Mouse (Mus musculus): ENCODE results near the gene Snd1. TPM values are rescaled to one million over a fixed set of nuclear protein-coding genes. Genes with fewer than 3 reads are reported as not detected.

Snd1 gene
- total and polyA plus RNA-seq, 3 experiments: 83.7 to 377 (median 210) TPM

GRCm38 (mm10) chr6:28717845-28718237 is 242.9 kb downstream of the Snd1 start:
- Histone ChIP-seq H3K27me3 (replicated peaks) (no peaks in the 10 kb centered on the region), H3K4me2 (ENCODE audit: insufficient read depth, low read depth, poor library complexity, severe bottlenecking) (no peak overlapping the region), H3K36me3 (replicated peaks in 1 of 2; ENCODE audit: control insufficient read depth in 1 of 2, insufficient read depth in 1 of 2, low read length in 1 of 2) (peaks cover 7 to 57% of the 10 kb centered on the region in 2 experiments), H3K9me3 (replicated peaks; ENCODE audit: low read length) (no peaks in the 10 kb centered on the region), H3K27ac (ENCODE audit: insufficient read depth, low read depth) (no peak overlapping the region), H3K79me2 (replicated peaks; ENCODE audit: control insufficient read depth, extremely low read depth, insufficient read depth, poor library complexity, severe bottlenecking) (no peaks in the 10 kb centered on the region; the same call in 1 of the 2 replicates), H3K4me1 (ENCODE audit: control insufficient read depth in 1 of 2, insufficient read depth in 2 of 2) (peaks cover 8 to 71% of the 10 kb centered on the region in 2 experiments), H3K9ac (ENCODE audit: insufficient read depth, low read depth) (no peak overlapping the region), H3K4me3 (replicated peaks in 1 of 3; ENCODE audit: low read depth in 2 of 3, low read length in 2 of 3, poor library complexity in 1 of 3) (no peak overlapping the region)
- DNase-seq (ENCODE audit: extremely low read depth): no peak
- dilution Hi-C loops (cut with MboI; ENCODE audit: extremely low pct_ligation_motif_present, extremely low pct_unique_long_range_greater_than_20kb, low sequenced_read_pairs) (no loop called here), in situ Hi-C loops (cut with MboI; ENCODE audit: low pct_ligation_motif_present, low pct_unique_long_range_greater_than_20kb, low sequenced_read_pairs) (no loop called here)
- no peak for TF ChIP-seq MAX (IDR thresholded peaks at IDR 0.05; ENCODE audit: low read length)
- TF ChIP-seq ZNF384 (IDR thresholded peaks at IDR 0.05; ENCODE audit: low read depth, low read length): no peak
- TF ChIP-seq EP300 (IDR thresholded peaks at IDR 0.05; ENCODE audit: low read length): no peak
- no peak for TF ChIP-seq USF2 (conservative IDR thresholded peaks at IDR 0.05; ENCODE audit: low read depth, low read length)
- TF ChIP-seq GABPA (IDR thresholded peaks at IDR 0.05; ENCODE audit: insufficient replicate concordance, low read depth, low read length): no peak
- no peak for TF ChIP-seq USF1 (IDR thresholded peaks at IDR 0.05; ENCODE audit: low read depth, low read length)
- no peak for TF ChIP-seq ZKSCAN1 (IDR thresholded peaks at IDR 0.05; ENCODE audit: borderline replicate concordance, low read depth, low read length)
- no peak for TF ChIP-seq RCOR1 (conservative IDR thresholded peaks at IDR 0.05; ENCODE audit: low read depth, low read length)
- TF ChIP-seq E2F4 (IDR thresholded peaks at IDR 0.05; ENCODE audit: insufficient replicate concordance, low read depth, low read length): no peak
- TF ChIP-seq MAZ (IDR thresholded peaks at IDR 0.05; ENCODE audit: low read depth, low read length): no peak
- no peak for TF ChIP-seq JUN (IDR thresholded peaks at IDR 0.05; ENCODE audit: insufficient read depth, low read depth, low read length)
- no peak for TF ChIP-seq MAFK (IDR thresholded peaks at IDR 0.05; ENCODE audit: insufficient replicate concordance, low read length)
- no peak for TF ChIP-seq POLR2AphosphoS2 (IDR thresholded peaks at IDR 0.05; ENCODE audit: low read depth, low read length)
- no peak for TF ChIP-seq CTCF (conservative IDR thresholded peaks at IDR 0.05 in 1 of 2, IDR thresholded peaks at IDR 0.05 in 1 of 2; ENCODE audit: low read depth in 2 of 2, low read length in 2 of 2)
- TF ChIP-seq ELF1 (IDR thresholded peaks at IDR 0.05; ENCODE audit: low read depth, low read length): no peak
- TF ChIP-seq ZC3H11A (IDR thresholded peaks at IDR 0.05; ENCODE audit: low read depth, low read length): no peak

GRCm38 (mm10) chr6:28720391-28721171 is 245.6 kb downstream of the Snd1 start:
- peaks cover 2% of the 10 kb centered on the region; the same call in 1 of the 2 replicates for H3K79me2 ChIP-seq (replicated peaks; ENCODE audit: control insufficient read depth, extremely low read depth, insufficient read depth, poor library complexity, severe bottlenecking)
- TF ChIP-seq E2F4 (IDR thresholded peaks at IDR 0.05; ENCODE audit: insufficient replicate concordance, low read depth, low read length) (no peak), CHD1 (IDR thresholded peaks at IDR 0.05; ENCODE audit: low read depth, low read length) (no peak), NELFE (IDR thresholded peaks at IDR 0.05; ENCODE audit: low read depth, low read length) (no peak), MAX (IDR thresholded peaks at IDR 0.05; ENCODE audit: low read length) (no peak), ZNF384 (IDR thresholded peaks at IDR 0.05; ENCODE audit: low read depth, low read length) (no peak), ETS1 (conservative IDR thresholded peaks at IDR 0.05; ENCODE audit: low read depth, low read length) (no peak), ZC3H11A (IDR thresholded peaks at IDR 0.05; ENCODE audit: low read depth, low read length) (no peak), USF1 (IDR thresholded peaks at IDR 0.05; ENCODE audit: low read depth, low read length) (no peak), PAX5 (IDR thresholded peaks at IDR 0.05; ENCODE audit: low read length) (no peak), HCFC1 (IDR thresholded peaks at IDR 0.05; ENCODE audit: low read depth, low read length) (no peak), CHD2 (IDR thresholded peaks at IDR 0.05; ENCODE audit: low read length) (no peak), GABPA (IDR thresholded peaks at IDR 0.05; ENCODE audit: insufficient replicate concordance, low read depth, low read length) (no peak), IRF4 (IDR thresholded peaks at IDR 0.05; ENCODE audit: low read depth, low read length) (no peak)
- peaks cover 7 to 57% of the 10 kb centered on the region in 2 experiments for H3K4me1 ChIP-seq (ENCODE audit: control insufficient read depth in 1 of 2, insufficient read depth in 2 of 2)
- no peak overlapping the region for H3K4me3 ChIP-seq (replicated peaks in 1 of 3; ENCODE audit: low read depth in 2 of 3, low read length in 2 of 3, poor library complexity in 1 of 3)
- no peak for DNase-seq (ENCODE audit: extremely low read depth)
- H3K36me3 ChIP-seq (replicated peaks in 1 of 2; ENCODE audit: control insufficient read depth in 1 of 2, insufficient read depth in 1 of 2, low read length in 1 of 2): peaks cover 11 to 61% of the 10 kb centered on the region in 2 experiments
- H3K9me3 ChIP-seq (replicated peaks; ENCODE audit: low read length): no peaks in the 10 kb centered on the region
- H3K4me2 ChIP-seq (ENCODE audit: insufficient read depth, low read depth, poor library complexity, severe bottlenecking): no peak overlapping the region
- no peaks in the 10 kb centered on the region for H3K27me3 ChIP-seq (replicated peaks)
- in situ Hi-C loops (cut with MboI; ENCODE audit: low pct_ligation_motif_present, low pct_unique_long_range_greater_than_20kb, low sequenced_read_pairs): no loop called here
- dilution Hi-C loops (cut with MboI; ENCODE audit: extremely low pct_ligation_motif_present, extremely low pct_unique_long_range_greater_than_20kb, low sequenced_read_pairs): no loop called here
- H3K27ac ChIP-seq (ENCODE audit: insufficient read depth, low read depth): no peak overlapping the region
- no peak overlapping the region for H3K9ac ChIP-seq (ENCODE audit: insufficient read depth, low read depth)
